Mouse (Mus musculus) brain, embryonic 14.5 days (tissue): ENCODE measurements around the gene Gad1.

Experiments used
- CTCF ChIP-seq: fragments of 200-500 bp; IDR thresholded peaks from 2 replicates; pipeline ENCODE4 v1.5.1; 2012; ENCODE audit warnings: inconsistent platforms, mild to moderate bottlenecking, moderate library complexity, borderline replicate concordance; ENCODE audit not compliant: insufficient read depth, insufficient read length; ENCODE audit errors: extremely low read depth
- POLR2A ChIP-seq: fragments of 200-500 bp; IDR thresholded peaks from 2 replicates; pipeline ENCODE4 v1.6.1; 2012; ENCODE audit warnings: mild to moderate bottlenecking, inconsistent platforms, borderline replicate concordance; ENCODE audit not compliant: poor library complexity, insufficient read depth, insufficient read length, severe bottlenecking; ENCODE audit errors: extremely low read depth

GRCm38 (mm10) chr2:70631321-70631720, 78.4 kb downstream of the Gad1 start:
- TF ChIP-seq CTCF (no peak), POLR2A (no peak)
